Mouse (Mus musculus) midbrain, postnatal 0 days (tissue): ENCODE results near the gene Suclg2. TPM values are rescaled to one million over a fixed set of nuclear protein-coding genes. Genes with fewer than 3 reads are reported as not detected.

ENCODE experiments used
- ATAC-seq: fragments of 200-750 bp; cut with Nextera tagmentation; 2 replicates; pipeline ENCODE4 v1.8.0; 2017; ENCODE audit warnings: moderate number of reproducible peaks, mild to moderate bottlenecking, moderate TSS enrichment, moderate library complexity; ENCODE audit not compliant: low FRiP score
- DNase-seq: peaks from one replicate; pipeline ENCODE4 v3.0.0-alpha.2; 2015; ENCODE audit warnings: low spot score
- H3K27ac ChIP-seq: fragments of 300-500 bp; sonication (generic); 2 replicates; pipeline ENCODE4 v1.5.1; 2014; ENCODE audit warnings: low read depth, mild to moderate bottlenecking, low read length, mixed read lengths
- H3K27me3 ChIP-seq: fragments of 300-500 bp; sonication (generic); 2 replicates; pipeline ENCODE4 v1.6.1; 2014; ENCODE audit warnings: low read length, control low read depth, mixed read lengths; ENCODE audit not compliant: insufficient read depth
- H3K36me3 ChIP-seq: fragments of 300-500 bp; sonication (generic); 2 replicates; pipeline ENCODE4 v1.6.1; 2014; ENCODE audit warnings: low read length, control low read depth, mixed read lengths; ENCODE audit not compliant: insufficient read depth
- H3K4me1 ChIP-seq: fragments of 300-500 bp; sonication (generic); 2 replicates; pipeline ENCODE4 v1.6.1; 2014; ENCODE audit warnings: mild to moderate bottlenecking, control low read depth, antibody characterized with exemption, low read length, mixed read lengths; ENCODE audit not compliant: insufficient read depth
- H3K4me2 ChIP-seq: fragments of 300-500 bp; sonication (generic); 2 replicates; pipeline ENCODE4 v1.6.1; 2014; ENCODE audit warnings: low read depth, mild to moderate bottlenecking, low read length, mixed read lengths; ENCODE audit not compliant: poor library complexity, severe bottlenecking
- H3K4me3 ChIP-seq: fragments of 300-500 bp; sonication (generic); 2 replicates; pipeline ENCODE4 v1.5.1; 2014; ENCODE audit warnings: low read depth, mild to moderate bottlenecking, low read length, moderate library complexity
- H3K9ac ChIP-seq: fragments of 300-500 bp; sonication (generic); replicated peaks from 2 replicates; pipeline ENCODE4 v1.6.1; 2014; ENCODE audit warnings: mild to moderate bottlenecking, low read length, moderate library complexity, mixed read lengths; ENCODE audit not compliant: poor library complexity, severe bottlenecking
- H3K9me3 ChIP-seq: fragments of 300-500 bp; sonication (generic); 2 replicates; pipeline ENCODE4 v1.6.1; 2016; ENCODE audit warnings: low read length, control low read depth
- CTCF ChIP-seq: IDR thresholded peaks from 2 replicates; pipeline ENCODE4 v1.5.1; 2016; ENCODE audit warnings: antibody characterized with exemption, mild to moderate bottlenecking
- WGBS: fragments of 180-500 bp; shearing (Covaris S2); extraction: QIAGEN DNeasy Blood & Tissue Kit; methylation state at CpG from one replicate; pipeline ENCODE4 v1.1.7; 2014; 5-methylcytosine and 5-hydroxymethylcytosine counted together
- polyA plus RNA-seq: library from polyadenylated mRNA; unstranded; fragments of >200 nt; fragmentation: Nextera tagmentation; extraction: Ambion mirVana; gene quantifications from 2 replicates; pipeline ENCODE4 v1.2.1, GENCODE M21; 2015
- total RNA-seq: library from RNA; depleted of rRNA; stranded (reverse); fragments of >200 nt; gene quantifications from 2 replicates; pipeline ENCODE4 v1.2.3, GENCODE M21; 2014

The Suclg2 gene
- total and polyA plus RNA-seq, 2 experiments from 2014 or later, result 14.4 to 15.7 TPM

GRCm38 (mm10) chr6:95657671-95658070, 60.9 kb downstream of the Suclg2 start:
- over 99% methylated on average over 8 of the region's 8 CpGs for WGBS
- H3K27me3 ChIP-seq, result no peaks in the 10 kb centered on the region
- H3K4me2 ChIP-seq, result no peak overlapping the region

GRCm38 (mm10) chr6:95653662-95654061, 64.9 kb downstream of the Suclg2 start:
- no peak overlapping the region for H3K4me2 ChIP-seq
- H3K27ac ChIP-seq, result no peak overlapping the region
- DNase-seq, result no peak
- H3K27me3 ChIP-seq, result no peaks in the 10 kb centered on the region
- no peak overlapping the region for H3K4me3 ChIP-seq
- 0 out of 2 replicates have a peak, but pooled peaks cover 4% of the 10 kb centered on the region for H3K4me1 ChIP-seq
- ATAC-seq, result no peak
- H3K36me3 ChIP-seq, result no peaks in the 10 kb centered on the region
- no peak overlapping the region for H3K9ac ChIP-seq
- WGBS, result 93% methylated on average over 3 of the region's 3 CpGs
- H3K9me3 ChIP-seq, result no peaks in the 10 kb centered on the region
- no peak for TF ChIP-seq CTCF

More at GRCm38 (mm10) chr6:95657671-95658070, 60.9 kb downstream of the Suclg2 start:
- ATAC-seq, result no peak
- H3K27ac ChIP-seq, result no peak overlapping the region
- H3K4me1 ChIP-seq, result no peaks in the 10 kb centered on the region
- H3K36me3 ChIP-seq, result no peaks in the 10 kb centered on the region
- DNase-seq, result no peak
- no peak for TF ChIP-seq CTCF
- no peaks in the 10 kb centered on the region for H3K9me3 ChIP-seq
- H3K4me3 ChIP-seq, result no peak overlapping the region
- H3K9ac ChIP-seq, result no peak overlapping the region

- WGBS, result 88% methylated on average over 6 of the region's 6 CpGs
- H3K4me3 ChIP-seq, result no peak overlapping the region
- ATAC-seq, result no peak
Observed at GRCm38 (mm10) chr6:95652774-95653173, 65.8 kb downstream of the Suclg2 start.

GRCm38 (mm10) chr6:95651391-95651876, 67.2 kb downstream of the Suclg2 start:
- Histone ChIP-seq H3K4me1 (0 out of 2 replicates have a peak, but pooled peaks cover 4% of the 10 kb centered on the region), H3K4me2 (no peak overlapping the region), H3K36me3 (no peaks in the 10 kb centered on the region), H3K9me3 (no peaks in the 10 kb centered on the region), H3K9ac (no peak overlapping the region), H3K27me3 (no peaks in the 10 kb centered on the region), H3K27ac (no peak overlapping the region), H3K4me3 (no peak overlapping the region)
- 16% methylated on average over 6 of the region's 6 CpGs for WGBS
- ATAC-seq (no peak), DNase-seq (peak; percentile 59)
- no peak for TF ChIP-seq CTCF

More at GRCm38 (mm10) chr6:95652774-95653173, 65.8 kb downstream of the Suclg2 start:
- Histone ChIP-seq H3K9me3 (no peaks in the 10 kb centered on the region), H3K4me2 (no peak overlapping the region), H3K36me3 (no peaks in the 10 kb centered on the region), H3K9ac (no peak overlapping the region), H3K27me3 (no peaks in the 10 kb centered on the region), H3K27ac (no peak overlapping the region), H3K4me1 (0 out of 2 replicates have a peak, but pooled peaks cover 4% of the 10 kb centered on the region)
- no peak for TF ChIP-seq CTCF
- no peak for DNase-seq

GRCm38 (mm10) chr6:95650082-95650722, 68.4 kb downstream of the Suclg2 start:
- H3K4me3 ChIP-seq, result no peak overlapping the region
- peak; percentile 28 for DNase-seq
- no peak overlapping the region for H3K4me2 ChIP-seq
- ATAC-seq, result no peak
- H3K9ac ChIP-seq, result no peak overlapping the region
- H3K36me3 ChIP-seq, result no peaks in the 10 kb centered on the region
- no peaks in the 10 kb centered on the region for H3K27me3 ChIP-seq
- H3K4me1 ChIP-seq, result 0 out of 2 replicates have a peak, but pooled peaks cover 4% of the 10 kb centered on the region
- H3K9me3 ChIP-seq, result no peaks in the 10 kb centered on the region
- TF ChIP-seq CTCF, result no peak
- H3K27ac ChIP-seq, result no peak overlapping the region
- WGBS, result 46% methylated on average over 13 of the region's 13 CpGs

- no peak overlapping the region for H3K9ac ChIP-seq
- no peak for ATAC-seq
- no peak overlapping the region for H3K4me3 ChIP-seq
- no peak overlapping the region for H3K27ac ChIP-seq
- no peaks in the 10 kb centered on the region for H3K36me3 ChIP-seq
- 46% methylated on average over 10 of the region's 10 CpGs for WGBS
- no peaks in the 10 kb centered on the region for H3K9me3 ChIP-seq
- no peak for DNase-seq
- TF ChIP-seq CTCF, result no peak
- H3K27me3 ChIP-seq, result no peaks in the 10 kb centered on the region
- no peak overlapping the region for H3K4me2 ChIP-seq
- 0 out of 2 replicates have a peak, but pooled peaks cover 4% of the 10 kb centered on the region for H3K4me1 ChIP-seq
Observed at GRCm38 (mm10) chr6:95649123-95649663, 69.4 kb downstream of the Suclg2 start.
